Mouse (Mus musculus): ENCODE data around the gene Rph3al. TPM values are rescaled to one million over a fixed set of nuclear protein-coding genes. Genes with fewer than 3 reads are reported as not detected.

Rph3al gene
- polyA plus RNA-seq, 1 experiment from 2014 or later = 18.0 TPM

GRCm38 (mm10) chr11:75954896-75955295 is 16.7 kb upstream of the Rph3al start:
- H3K9ac ChIP-seq (replicated peaks; ENCODE audit: low read length) = no peak overlapping the region
- no peaks in the 10 kb centered on the region for H3K27me3 ChIP-seq (ENCODE audit: insufficient read depth, low read length)
- H3K4me3 ChIP-seq (ENCODE audit: low read length) = no peak overlapping the region
- H3K9me3 ChIP-seq (ENCODE audit: low read length) = no peaks in the 10 kb centered on the region
- peaks cover 6% of the 10 kb centered on the region for H3K4me1 ChIP-seq (ENCODE audit: insufficient read depth, low read length)
- ATAC-seq (ENCODE audit: low FRiP score, low TSS enrichment) = no peak
- H3K4me2 ChIP-seq (replicated peaks; ENCODE audit: low read depth, low read length) = no peak overlapping the region
- no peaks in the 10 kb centered on the region for H3K36me3 ChIP-seq (ENCODE audit: insufficient read depth, low read length)
- WGBS = 92% methylated on average over 9 of the region's 9 CpGs
- H3K27ac ChIP-seq (ENCODE audit: low read length) = no peak overlapping the region

- WGBS = 65% methylated on average over 5 of the region's 5 CpGs
- no peak overlapping the region for H3K27ac ChIP-seq (ENCODE audit: low read length)
- no peak overlapping the region for H3K4me2 ChIP-seq (replicated peaks; ENCODE audit: low read depth, low read length)
- H3K9me3 ChIP-seq (ENCODE audit: low read length) = no peaks in the 10 kb centered on the region
- ATAC-seq (ENCODE audit: low FRiP score, low TSS enrichment) = no peak
- H3K27me3 ChIP-seq (ENCODE audit: insufficient read depth, low read length) = no peaks in the 10 kb centered on the region
- no peak overlapping the region for H3K9ac ChIP-seq (replicated peaks; ENCODE audit: low read length)
- peaks cover 19% of the 10 kb centered on the region for H3K4me1 ChIP-seq (ENCODE audit: insufficient read depth, low read length)
- H3K36me3 ChIP-seq (ENCODE audit: insufficient read depth, low read length) = no peaks in the 10 kb centered on the region
- no peak overlapping the region for H3K4me3 ChIP-seq (ENCODE audit: low read length)
These were observed 13.7 kb upstream of the Rph3al start for GRCm38 (mm10) chr11:75951895-75952294.

- Histone ChIP-seq H3K9ac (replicated peaks; ENCODE audit: low read length) (no peak overlapping the region), H3K36me3 (ENCODE audit: insufficient read depth, low read length) (no peaks in the 10 kb centered on the region), H3K27ac (ENCODE audit: low read length) (no peak overlapping the region), H3K4me3 (ENCODE audit: low read length) (no peak overlapping the region), H3K4me2 (replicated peaks; ENCODE audit: low read depth, low read length) (no peak overlapping the region), H3K4me1 (ENCODE audit: insufficient read depth, low read length) (peaks cover 24% of the 10 kb centered on the region), H3K9me3 (ENCODE audit: low read length) (no peaks in the 10 kb centered on the region), H3K27me3 (ENCODE audit: insufficient read depth, low read length) (no peaks in the 10 kb centered on the region)
- 44% methylated on average over 3 of the region's 3 CpGs for WGBS
- 0 out of 2 replicates have a peak, but pooled peaks have one; percentile 31 for ATAC-seq (ENCODE audit: low FRiP score, low TSS enrichment)
These were observed 12.2 kb upstream of the Rph3al start for GRCm38 (mm10) chr11:75950459-75950858.

GRCm38 (mm10) chr11:75948789-75949188 is 10.6 kb upstream of the Rph3al start:
- Histone ChIP-seq H3K27ac (ENCODE audit: low read length) (no peak overlapping the region), H3K4me1 (ENCODE audit: insufficient read depth, low read length) (peaks cover 24% of the 10 kb centered on the region), H3K4me3 (ENCODE audit: low read length) (no peak overlapping the region), H3K9me3 (ENCODE audit: low read length) (no peaks in the 10 kb centered on the region), H3K27me3 (ENCODE audit: insufficient read depth, low read length) (no peaks in the 10 kb centered on the region), H3K36me3 (ENCODE audit: insufficient read depth, low read length) (no peaks in the 10 kb centered on the region), H3K4me2 (replicated peaks; ENCODE audit: low read depth, low read length) (no peak overlapping the region), H3K9ac (replicated peaks; ENCODE audit: low read length) (no peak overlapping the region)
- no peak for ATAC-seq (ENCODE audit: low FRiP score, low TSS enrichment)
- WGBS = 21% methylated on average over 3 of the region's 3 CpGs

GRCm38 (mm10) chr11:75947223-75947622 is 9.0 kb upstream of the Rph3al start:
- peak overlapping the region; percentile 49; the same call in 1 of the 2 replicates for H3K27ac ChIP-seq (ENCODE audit: low read length)
- H3K9ac ChIP-seq (replicated peaks; ENCODE audit: low read length) = no peak overlapping the region; the same call in 1 of the 2 replicates
- no peaks in the 10 kb centered on the region for H3K36me3 ChIP-seq (ENCODE audit: insufficient read depth, low read length)
- WGBS = 30% methylated on average over 5 of the region's 5 CpGs
- H3K9me3 ChIP-seq (ENCODE audit: low read length) = 0 out of 2 replicates have a peak, but pooled peaks cover 6% of the 10 kb centered on the region
- ATAC-seq (ENCODE audit: low FRiP score, low TSS enrichment) = no peak
- H3K4me3 ChIP-seq (ENCODE audit: low read length) = no peak overlapping the region
- H3K27me3 ChIP-seq (ENCODE audit: insufficient read depth, low read length) = no peaks in the 10 kb centered on the region
- H3K4me2 ChIP-seq (replicated peaks; ENCODE audit: low read depth, low read length) = no peak overlapping the region
- peaks cover 24% of the 10 kb centered on the region for H3K4me1 ChIP-seq (ENCODE audit: insufficient read depth, low read length)

GRCm38 (mm10) chr11:75945805-75946450 is 7.7 kb upstream of the Rph3al start:
- peaks cover 26% of the 10 kb centered on the region for H3K4me1 ChIP-seq (ENCODE audit: insufficient read depth, low read length)
- H3K9ac ChIP-seq (replicated peaks; ENCODE audit: low read length) = no peak overlapping the region
- ATAC-seq (ENCODE audit: low FRiP score, low TSS enrichment) = no peak
- H3K4me3 ChIP-seq (ENCODE audit: low read length) = no peak overlapping the region
- H3K27me3 ChIP-seq (ENCODE audit: insufficient read depth, low read length) = no peaks in the 10 kb centered on the region
- H3K36me3 ChIP-seq (ENCODE audit: insufficient read depth, low read length) = no peaks in the 10 kb centered on the region
- H3K9me3 ChIP-seq (ENCODE audit: low read length) = 0 out of 2 replicates have a peak, but pooled peaks cover 6% of the 10 kb centered on the region
- 37% methylated on average over 9 of the region's 9 CpGs for WGBS
- H3K27ac ChIP-seq (ENCODE audit: low read length) = no peak overlapping the region
- H3K4me2 ChIP-seq (replicated peaks; ENCODE audit: low read depth, low read length) = no peak overlapping the region

- Histone ChIP-seq H3K4me1 (ENCODE audit: insufficient read depth, low read length) (peaks cover 43% of the 10 kb centered on the region), H3K9ac (replicated peaks; ENCODE audit: low read length) (peak overlapping the region; percentile 58), H3K36me3 (ENCODE audit: insufficient read depth, low read length) (no peaks in the 10 kb centered on the region), H3K27ac (ENCODE audit: low read length) (peak overlapping the region; percentile 87), H3K4me2 (replicated peaks; ENCODE audit: low read depth, low read length) (peak overlapping the region; percentile 43), H3K27me3 (ENCODE audit: insufficient read depth, low read length) (no peaks in the 10 kb centered on the region), H3K9me3 (ENCODE audit: low read length) (0 out of 2 replicates have a peak, but pooled peaks cover under 1% of the 10 kb centered on the region), H3K4me3 (ENCODE audit: low read length) (peak overlapping the region; percentile 9; the same call in 1 of the 2 replicates)
- 11% methylated on average over 6 of the region's 6 CpGs for WGBS
- ATAC-seq (ENCODE audit: low FRiP score, low TSS enrichment) = peak; percentile 85
These were observed 808 bp downstream of the Rph3al start for GRCm38 (mm10) chr11:75937370-75937871.

- WGBS = 45% methylated on average over 7 of the region's 7 CpGs
- Histone ChIP-seq H3K4me1 (ENCODE audit: insufficient read depth, low read length) (peaks cover 46% of the 10 kb centered on the region), H3K9me3 (ENCODE audit: low read length) (no peaks in the 10 kb centered on the region), H3K27ac (ENCODE audit: low read length) (peak overlapping the region; percentile 82), H3K4me2 (replicated peaks; ENCODE audit: low read depth, low read length) (no peak overlapping the region), H3K9ac (replicated peaks; ENCODE audit: low read length) (no peak overlapping the region; the same call in 1 of the 2 replicates), H3K4me3 (ENCODE audit: low read length) (no peak overlapping the region), H3K27me3 (ENCODE audit: insufficient read depth, low read length) (no peaks in the 10 kb centered on the region), H3K36me3 (ENCODE audit: insufficient read depth, low read length) (no peaks in the 10 kb centered on the region)
- peak; percentile 59 for ATAC-seq (ENCODE audit: low FRiP score, low TSS enrichment)
These were observed 2.3 kb downstream of the Rph3al start for GRCm38 (mm10) chr11:75935819-75936430.

GRCm38 (mm10) chr11:75934425-75934824 is 3.8 kb downstream of the Rph3al start:
- 83% methylated on average over 6 of the region's 6 CpGs for WGBS
- no peaks in the 10 kb centered on the region for H3K9me3 ChIP-seq (ENCODE audit: low read length)
- peaks cover 49% of the 10 kb centered on the region for H3K4me1 ChIP-seq (ENCODE audit: insufficient read depth, low read length)
- H3K9ac ChIP-seq (replicated peaks; ENCODE audit: low read length) = no peak overlapping the region
- H3K4me3 ChIP-seq (ENCODE audit: low read length) = no peak overlapping the region
- no peaks in the 10 kb centered on the region for H3K27me3 ChIP-seq (ENCODE audit: insufficient read depth, low read length)
- no peak for ATAC-seq (ENCODE audit: low FRiP score, low TSS enrichment)
- no peaks in the 10 kb centered on the region for H3K36me3 ChIP-seq (ENCODE audit: insufficient read depth, low read length)
- H3K27ac ChIP-seq (ENCODE audit: low read length) = peak overlapping the region; percentile 78
- no peak overlapping the region for H3K4me2 ChIP-seq (replicated peaks; ENCODE audit: low read depth, low read length)

GRCm38 (mm10) chr11:75933371-75933770 is 4.9 kb downstream of the Rph3al start:
- 75% methylated on average over 5 of the region's 5 CpGs for WGBS
- Histone ChIP-seq H3K27me3 (ENCODE audit: insufficient read depth, low read length) (no peaks in the 10 kb centered on the region), H3K4me1 (ENCODE audit: insufficient read depth, low read length) (peaks cover 41% of the 10 kb centered on the region)

More at GRCm38 (mm10) chr11:75933371-75933770, 4.9 kb downstream of the Rph3al start:
- H3K27ac ChIP-seq (ENCODE audit: low read length) = no peak overlapping the region
- H3K9me3 ChIP-seq (ENCODE audit: low read length) = no peaks in the 10 kb centered on the region
- no peak overlapping the region for H3K4me2 ChIP-seq (replicated peaks; ENCODE audit: low read depth, low read length)
- no peak for ATAC-seq (ENCODE audit: low FRiP score, low TSS enrichment)
- H3K4me3 ChIP-seq (ENCODE audit: low read length) = no peak overlapping the region
- no peak overlapping the region for H3K9ac ChIP-seq (replicated peaks; ENCODE audit: low read length)
- no peaks in the 10 kb centered on the region for H3K36me3 ChIP-seq (ENCODE audit: insufficient read depth, low read length)

Measured in kidney, embryonic 16.5 days (tissue).